Mouse (Mus musculus): Measurements from ENCODE around the gene Ndst4. TPM values are rescaled to one million over a fixed set of nuclear protein-coding genes. Genes with fewer than 3 reads are reported as not detected.

Ndst4 gene
- polyA plus RNA-seq, 1 experiment from 2014 or later, result 0.07 TPM

DNA sequence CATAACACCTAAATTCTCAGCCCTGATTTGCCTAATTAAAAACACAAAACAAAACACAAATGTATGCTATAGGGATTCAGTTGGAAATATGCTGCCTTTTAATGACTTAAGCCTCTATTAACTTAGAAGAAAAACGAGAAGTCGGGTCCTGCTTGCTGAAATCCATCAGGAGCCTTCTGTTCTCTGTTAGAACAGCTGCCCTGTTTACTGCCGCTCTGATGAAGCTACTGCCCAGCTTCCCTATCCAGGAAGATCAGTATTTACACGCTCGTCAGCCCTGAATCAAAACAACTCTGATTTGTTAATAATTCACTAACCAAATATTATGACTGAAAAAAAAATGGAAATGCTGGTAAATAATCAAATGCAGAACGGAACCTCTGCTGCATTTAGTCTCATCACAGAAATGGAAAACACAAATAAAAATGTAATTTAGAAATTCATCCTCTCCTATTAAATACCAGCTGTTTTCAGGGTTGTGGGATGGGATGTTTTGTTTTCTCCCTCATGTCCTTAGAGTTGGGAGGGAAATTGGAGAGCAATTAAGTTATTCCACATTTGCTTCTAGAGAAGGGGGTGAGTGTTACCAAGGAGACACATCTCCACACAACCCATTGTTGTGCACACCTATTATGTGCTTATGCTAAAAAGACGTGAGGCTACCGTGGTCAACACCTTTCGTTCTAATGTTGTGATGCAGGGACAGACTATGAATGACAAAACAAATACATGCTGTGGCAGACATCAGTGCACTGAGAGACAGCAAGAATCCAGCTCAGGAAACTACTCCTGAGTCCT, 270.3 kb downstream of the Ndst4 start:
- no peak overlapping the region for H3K27ac ChIP-seq (replicated peaks)
- WGBS, result 58% methylated on average over 9 of the region's 9 CpGs
- H3K4me3 ChIP-seq, result no peak overlapping the region
- H3K4me1 ChIP-seq, result peaks cover 2% of the 10 kb centered on the region; the same call in 1 of the 2 replicates
- H3K9me3 ChIP-seq (replicated peaks), result no peaks in the 10 kb centered on the region
- no peaks in the 10 kb centered on the region for H3K36me3 ChIP-seq
- DNase-seq (ENCODE audit: low spot score), result no peak
- H3K27me3 ChIP-seq (ENCODE audit: low read depth, poor library complexity, severe bottlenecking), result no peaks in the 10 kb centered on the region

DNA sequence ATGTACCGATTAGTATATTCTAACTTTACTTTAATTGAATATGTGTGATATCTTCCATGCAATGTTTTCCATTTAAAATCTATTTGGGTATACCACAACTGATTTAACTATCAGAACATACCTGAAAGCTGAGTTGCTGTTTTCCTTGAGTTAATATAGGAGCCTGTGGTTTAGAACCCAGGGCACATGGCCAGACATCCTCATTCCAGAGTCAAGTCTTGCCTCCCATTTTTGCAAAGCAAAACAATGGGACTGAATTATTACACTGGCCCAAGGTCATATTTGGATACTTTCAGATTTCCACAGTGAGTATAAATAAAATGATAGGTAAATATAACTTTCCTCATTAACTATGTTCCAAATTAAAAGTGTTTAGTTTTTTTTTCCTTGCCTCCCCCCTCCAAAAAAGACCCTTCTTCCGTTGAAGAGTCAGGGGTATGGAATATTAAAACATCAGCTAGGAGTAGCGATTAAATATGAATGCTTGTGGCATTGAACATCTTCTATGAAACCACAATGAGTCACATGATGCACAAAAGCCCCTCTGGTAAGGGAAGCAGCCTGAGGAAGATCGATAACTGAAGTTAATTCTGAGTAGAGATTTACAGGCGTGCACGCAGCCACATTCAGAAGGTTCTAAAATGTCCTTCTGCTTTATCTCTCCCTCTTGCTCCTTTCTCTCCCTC, 271.5 kb downstream of the Ndst4 start:
- Histone ChIP-seq H3K4me3 (no peak overlapping the region), H3K9me3 (replicated peaks) (no peaks in the 10 kb centered on the region), H3K4me1 (peaks cover 2% of the 10 kb centered on the region; the same call in 1 of the 2 replicates), H3K27me3 (ENCODE audit: low read depth, poor library complexity, severe bottlenecking) (no peaks in the 10 kb centered on the region), H3K27ac (replicated peaks) (no peak overlapping the region), H3K36me3 (no peaks in the 10 kb centered on the region)
- WGBS, result 93% methylated on average over 6 of the region's 6 CpGs
- no peak for DNase-seq (ENCODE audit: low spot score)

DNA sequence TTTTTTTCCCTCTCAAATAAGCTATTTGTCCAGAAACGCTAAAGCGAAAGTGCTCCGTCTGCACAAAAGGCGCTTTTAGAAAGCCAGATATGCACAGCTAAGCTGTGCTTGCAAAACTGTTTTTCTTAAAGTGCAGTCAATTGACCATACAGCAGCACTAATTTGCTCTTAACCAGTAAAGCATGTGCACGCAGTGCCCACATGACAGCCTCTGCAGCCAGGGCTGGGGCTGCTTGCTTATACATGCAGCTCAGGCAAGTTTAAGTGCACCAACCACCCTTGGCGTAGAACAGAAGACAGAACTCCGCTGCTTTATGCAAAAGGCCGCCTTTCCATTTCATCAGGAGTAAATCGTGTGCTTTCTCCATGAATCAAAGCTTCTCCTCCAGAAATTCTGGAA, 275.0 kb downstream of the Ndst4 start:
- no peaks in the 10 kb centered on the region for H3K27me3 ChIP-seq (ENCODE audit: low read depth, poor library complexity, severe bottlenecking)
- no peaks in the 10 kb centered on the region for H3K36me3 ChIP-seq
- no peak for DNase-seq (ENCODE audit: low spot score)
- H3K4me1 ChIP-seq, result peaks cover 2% of the 10 kb centered on the region; the same call in 1 of the 2 replicates
- WGBS, result 92% methylated on average over 9 of the region's 9 CpGs
- H3K4me3 ChIP-seq, result no peak overlapping the region
- H3K9me3 ChIP-seq (replicated peaks), result no peaks in the 10 kb centered on the region
- H3K27ac ChIP-seq (replicated peaks), result no peak overlapping the region

DNA sequence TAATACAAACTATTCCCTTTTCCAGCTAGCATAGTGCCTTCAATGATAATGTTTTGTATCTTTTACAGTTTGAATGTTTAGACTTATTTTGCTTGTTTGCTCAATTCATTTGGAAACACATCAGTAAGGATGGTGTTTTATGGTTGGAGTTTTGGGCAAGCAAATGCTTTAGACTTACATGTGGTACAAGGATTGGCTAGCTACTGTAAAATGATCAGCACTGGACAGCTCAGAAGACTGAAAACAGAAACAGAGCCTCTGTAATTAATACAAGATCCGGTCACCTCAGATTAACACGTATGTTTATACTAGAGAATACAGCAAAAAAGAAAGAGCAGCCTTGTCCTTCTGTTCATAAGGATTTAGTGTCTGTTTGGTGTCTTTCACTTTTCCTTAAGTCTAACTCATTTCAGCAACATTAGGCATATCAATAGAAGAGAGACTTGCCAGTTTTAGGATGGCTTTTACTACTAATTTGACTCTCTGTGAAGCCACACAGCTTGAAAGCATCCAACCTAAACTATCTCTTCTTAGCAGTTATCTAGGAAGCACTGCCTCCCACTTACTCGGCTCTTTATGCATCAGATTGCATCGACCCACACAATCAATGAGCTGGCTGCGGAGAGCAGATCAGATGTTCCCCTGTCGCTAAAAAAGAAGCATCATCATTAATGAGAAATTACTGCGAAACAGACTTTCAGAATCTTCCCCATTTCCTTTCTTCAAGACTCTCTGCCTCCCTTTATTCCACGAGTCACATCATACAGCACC, 279.8 kb downstream of the Ndst4 start:
- 75% methylated on average over 8 of the region's 8 CpGs for WGBS
- no peak overlapping the region for H3K27ac ChIP-seq (replicated peaks)
- H3K36me3 ChIP-seq, result no peaks in the 10 kb centered on the region
- no peak overlapping the region for H3K4me3 ChIP-seq
- no peak for DNase-seq (ENCODE audit: low spot score)
- H3K9me3 ChIP-seq (replicated peaks), result no peaks in the 10 kb centered on the region
- H3K4me1 ChIP-seq, result no peaks in the 10 kb centered on the region
- H3K27me3 ChIP-seq (ENCODE audit: low read depth, poor library complexity, severe bottlenecking), result no peaks in the 10 kb centered on the region

DNA sequence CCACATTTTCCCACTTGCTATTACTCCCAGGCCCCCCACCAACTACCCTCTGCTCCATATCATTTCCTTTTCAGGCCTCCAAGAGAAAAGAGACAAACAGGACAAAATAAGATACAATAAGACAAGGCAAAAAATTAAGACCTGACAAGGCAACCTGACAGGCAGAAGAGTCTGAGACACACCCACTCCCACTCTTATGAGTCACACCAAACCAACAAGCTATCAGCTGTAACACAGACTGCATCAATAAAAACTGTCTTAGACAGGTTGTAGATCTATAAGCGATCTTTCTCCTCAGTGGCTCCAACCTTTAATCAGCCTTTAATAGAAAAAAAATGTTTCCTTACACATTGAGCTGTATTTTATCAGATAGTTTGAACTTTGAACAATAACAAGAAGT, 280.7 kb downstream of the Ndst4 start:
- no peak for DNase-seq (ENCODE audit: low spot score)
- Histone ChIP-seq H3K4me3 (no peak overlapping the region), H3K9me3 (replicated peaks) (no peaks in the 10 kb centered on the region), H3K27ac (replicated peaks) (no peak overlapping the region), H3K27me3 (ENCODE audit: low read depth, poor library complexity, severe bottlenecking) (no peaks in the 10 kb centered on the region), H3K36me3 (no peaks in the 10 kb centered on the region), H3K4me1 (no peaks in the 10 kb centered on the region)
- 86% methylated on average over 1 of the region's 1 CpGs for WGBS

DNA sequence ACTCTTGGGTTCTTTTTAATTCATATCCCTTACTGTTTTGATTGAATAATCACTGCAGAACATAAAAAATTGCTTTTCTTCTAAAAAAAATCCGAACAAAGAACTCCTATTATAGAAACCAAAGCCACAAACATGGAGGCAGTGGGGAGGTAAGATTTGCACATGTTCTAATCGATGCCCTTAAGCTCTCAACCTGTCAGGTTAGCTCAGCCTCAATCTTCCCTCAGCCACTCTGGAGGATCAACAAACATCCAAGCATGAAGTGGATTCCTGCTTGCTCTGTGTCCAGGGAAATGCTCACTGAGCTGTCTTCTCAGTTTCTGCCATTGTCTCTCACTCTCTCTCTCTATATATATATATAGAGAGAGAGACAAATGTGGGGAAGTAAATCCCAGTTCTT, 283.7 kb downstream of the Ndst4 start:
- no peaks in the 10 kb centered on the region for H3K9me3 ChIP-seq (replicated peaks)
- no peak overlapping the region for H3K4me3 ChIP-seq
- DNase-seq (ENCODE audit: low spot score), result no peak
- H3K27me3 ChIP-seq (ENCODE audit: low read depth, poor library complexity, severe bottlenecking), result no peaks in the 10 kb centered on the region
- 84% methylated on average over 2 of the region's 2 CpGs for whole genome bisulfite sequencing
- no peak overlapping the region for H3K27ac ChIP-seq (replicated peaks)
- no peaks in the 10 kb centered on the region for H3K4me1 ChIP-seq
- H3K36me3 ChIP-seq, result no peaks in the 10 kb centered on the region

DNA sequence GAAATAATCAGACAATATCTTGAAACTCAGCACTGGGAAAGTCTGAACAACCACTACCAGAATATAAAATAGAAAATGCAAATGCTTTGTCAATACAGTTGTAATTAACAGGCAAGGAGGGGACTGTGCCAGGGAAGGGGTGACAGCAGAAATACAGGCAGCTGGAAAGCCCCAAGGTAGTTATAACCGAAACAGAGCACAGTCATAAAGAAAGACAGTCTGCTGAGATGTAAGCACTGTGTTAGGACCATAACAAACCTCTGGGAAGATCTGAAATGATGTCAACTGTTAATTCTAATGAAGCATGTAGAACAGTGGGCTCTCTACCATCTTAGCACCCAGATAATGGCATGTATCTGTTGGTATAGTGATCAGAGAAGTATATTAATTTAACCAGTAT, 287.1 kb downstream of the Ndst4 start:
- no peak overlapping the region for H3K27ac ChIP-seq (replicated peaks)
- no peaks in the 10 kb centered on the region for H3K4me1 ChIP-seq
- H3K4me3 ChIP-seq, result no peak overlapping the region
- H3K9me3 ChIP-seq (replicated peaks), result no peaks in the 10 kb centered on the region
- DNase-seq (ENCODE audit: low spot score), result no peak
- no peaks in the 10 kb centered on the region for H3K36me3 ChIP-seq
- WGBS, result 95% methylated on average over 1 of the region's 1 CpGs
- no peaks in the 10 kb centered on the region for H3K27me3 ChIP-seq (ENCODE audit: low read depth, poor library complexity, severe bottlenecking)

DNA sequence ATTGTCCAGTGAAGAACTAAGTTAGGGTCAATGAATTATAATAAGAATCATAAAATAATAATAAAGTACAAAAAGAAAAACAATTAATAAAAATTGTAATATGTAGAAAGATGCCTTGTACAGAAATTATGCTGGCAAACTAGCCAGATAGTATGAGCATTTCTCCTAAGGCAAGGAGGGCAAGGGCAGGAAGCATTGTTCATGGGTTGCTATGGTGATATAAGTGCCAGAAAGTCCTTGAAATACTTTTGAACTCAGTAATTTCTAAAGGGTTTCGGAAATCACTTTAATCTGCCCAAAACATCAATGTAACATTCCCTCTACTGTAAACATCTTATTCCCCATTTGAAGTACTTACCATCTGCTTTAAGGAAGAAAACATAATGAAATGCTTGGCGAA, 319.1 kb downstream of the Ndst4 start:
- no peaks in the 10 kb centered on the region for H3K4me1 ChIP-seq
- no peak overlapping the region for H3K27ac ChIP-seq (replicated peaks)
- no peak overlapping the region for H3K4me3 ChIP-seq
- no peaks in the 10 kb centered on the region for H3K9me3 ChIP-seq (replicated peaks)
- no peaks in the 10 kb centered on the region for H3K36me3 ChIP-seq
- no peaks in the 10 kb centered on the region for H3K27me3 ChIP-seq (ENCODE audit: low read depth, poor library complexity, severe bottlenecking)
- DNase-seq (ENCODE audit: low spot score), result no peak
- WGBS, result 79% methylated on average over 2 of the region's 2 CpGs

DNA sequence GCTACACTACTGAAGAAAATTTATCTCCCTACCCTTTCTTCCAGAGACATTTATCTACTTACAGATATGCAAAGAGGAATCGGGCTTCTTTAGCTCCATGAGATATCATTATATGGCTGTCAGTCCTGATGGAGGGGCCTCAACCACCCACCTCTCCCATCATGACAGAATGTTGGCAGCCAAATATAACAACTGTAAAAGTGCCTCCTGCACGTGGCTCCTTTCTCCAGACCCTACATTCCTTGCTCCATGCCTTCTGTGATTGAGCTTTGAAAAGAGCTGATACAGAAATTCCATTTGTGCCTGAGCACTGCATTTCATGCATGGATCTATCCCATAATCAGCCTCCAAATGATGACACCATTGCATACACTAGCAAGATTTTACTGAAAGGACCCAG, 331.1 kb downstream of the Ndst4 start:
- 88% methylated on average over 2 of the region's 2 CpGs for WGBS
- Histone ChIP-seq H3K4me3 (no peak overlapping the region), H3K4me1 (no peaks in the 10 kb centered on the region), H3K27ac (replicated peaks) (no peak overlapping the region), H3K9me3 (replicated peaks) (no peaks in the 10 kb centered on the region), H3K36me3 (no peaks in the 10 kb centered on the region), H3K27me3 (ENCODE audit: low read depth, poor library complexity, severe bottlenecking) (no peaks in the 10 kb centered on the region)
- DNase-seq (ENCODE audit: low spot score), result no peak

DNA sequence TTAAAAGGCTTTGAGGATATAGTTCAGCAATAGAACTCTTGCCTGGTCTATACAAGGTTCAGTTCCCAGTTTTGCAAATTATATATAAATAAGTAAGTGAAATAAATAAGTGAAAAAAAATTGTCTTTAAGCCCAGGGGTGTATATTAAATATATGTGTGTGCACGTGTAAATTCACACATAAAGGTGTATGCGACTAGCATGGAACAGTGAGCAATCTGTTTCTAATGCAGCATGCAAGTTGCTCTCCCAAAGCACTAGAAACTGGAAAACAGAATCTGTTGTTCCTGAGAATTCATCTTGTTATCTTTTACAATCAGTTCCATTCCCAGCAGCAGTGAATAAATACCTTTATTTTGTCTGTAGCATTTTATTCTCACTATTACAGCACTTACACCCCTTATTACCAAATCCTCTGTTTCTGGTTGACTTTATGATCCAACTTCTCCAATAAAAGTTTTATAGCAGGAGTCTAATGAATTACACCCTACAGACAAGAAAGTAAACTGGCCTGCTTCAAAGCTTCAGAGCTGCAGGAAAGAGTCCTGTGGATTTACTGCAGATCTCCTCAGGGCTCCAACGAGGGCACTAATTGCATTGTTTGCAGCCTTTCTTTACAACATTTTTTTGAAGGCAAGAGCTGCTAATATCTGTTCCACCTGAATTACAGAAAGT, 340.7 kb downstream of the Ndst4 start:
- WGBS, result 80% methylated on average over 3 of the region's 3 CpGs
- no peaks in the 10 kb centered on the region for H3K9me3 ChIP-seq (replicated peaks)
- H3K27ac ChIP-seq (replicated peaks), result no peak overlapping the region
- H3K4me1 ChIP-seq, result no peaks in the 10 kb centered on the region
- no peaks in the 10 kb centered on the region for H3K27me3 ChIP-seq (ENCODE audit: low read depth, poor library complexity, severe bottlenecking)
- no peak for DNase-seq (ENCODE audit: low spot score)
- H3K4me3 ChIP-seq, result no peak overlapping the region
- H3K36me3 ChIP-seq, result no peaks in the 10 kb centered on the region

DNA sequence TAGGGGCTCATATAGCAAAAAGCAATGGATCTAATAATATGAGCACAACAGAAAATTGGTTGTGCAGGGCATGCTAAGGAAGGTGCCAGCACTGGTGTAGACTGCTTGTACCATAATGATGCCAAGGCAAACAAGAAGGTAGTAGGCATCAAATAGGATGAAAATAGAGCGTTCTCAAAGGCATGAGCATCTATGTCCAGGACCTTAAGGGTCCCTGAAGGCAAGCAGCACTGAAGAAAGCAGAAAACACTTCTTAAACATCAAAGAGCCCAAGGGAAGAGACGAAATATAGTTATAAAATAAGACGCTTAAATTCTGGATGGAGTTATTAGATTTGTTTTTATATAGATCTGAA, 341.2 kb downstream of the Ndst4 start:
- no peak for DNase-seq (ENCODE audit: low spot score)
- Histone ChIP-seq H3K36me3 (no peaks in the 10 kb centered on the region), H3K27me3 (ENCODE audit: low read depth, poor library complexity, severe bottlenecking) (no peaks in the 10 kb centered on the region), H3K4me3 (no peak overlapping the region), H3K27ac (replicated peaks) (no peak overlapping the region), H3K4me1 (no peaks in the 10 kb centered on the region), H3K9me3 (replicated peaks) (no peaks in the 10 kb centered on the region)
- 88% methylated on average over 3 of the region's 3 CpGs for WGBS

DNA sequence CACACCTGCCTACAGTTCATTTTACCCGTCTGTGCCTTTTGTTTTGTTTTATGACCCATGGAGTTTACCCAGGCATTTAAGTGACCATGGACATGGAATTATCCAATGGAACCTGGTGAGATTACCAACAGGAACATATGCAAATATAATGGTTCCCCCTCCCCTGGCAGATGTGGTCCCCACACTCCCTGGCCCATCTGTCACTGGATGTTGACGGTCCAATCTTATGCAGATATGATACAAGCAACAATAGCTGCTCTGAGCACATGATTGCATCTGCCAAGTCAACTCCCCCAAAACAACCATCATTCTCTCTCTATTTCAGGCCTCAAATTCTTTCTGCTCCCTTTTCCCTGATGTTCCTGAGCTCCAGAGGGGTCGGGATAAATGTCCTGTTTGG, 342.5 kb downstream of the Ndst4 start:
- 74% methylated on average over 3 of the region's 3 CpGs for WGBS
- H3K27ac ChIP-seq (replicated peaks), result no peak overlapping the region

More for the DNA sequence above, 342.5 kb downstream of the Ndst4 start:
- H3K36me3 ChIP-seq, result no peaks in the 10 kb centered on the region
- no peak overlapping the region for H3K4me3 ChIP-seq
- H3K4me1 ChIP-seq, result no peaks in the 10 kb centered on the region
- no peak for DNase-seq (ENCODE audit: low spot score)
- no peaks in the 10 kb centered on the region for H3K27me3 ChIP-seq (ENCODE audit: low read depth, poor library complexity, severe bottlenecking)
- no peaks in the 10 kb centered on the region for H3K9me3 ChIP-seq (replicated peaks)
